Mouse (Mus musculus) limb, embryonic 12.5 days (tissue): Measurements from ENCODE around the gene Kcnq1. TPM values are rescaled to one million over a fixed set of nuclear protein-coding genes. Genes with fewer than 3 reads are reported as not detected.

Source experiments
- ATAC-seq: fragments of 200-750 bp; cut with Nextera tagmentation; 2 replicates; pipeline ENCODE4 v1.8.0; 2017; ENCODE audit warnings: low read depth, moderate TSS enrichment; ENCODE audit not compliant: insufficient number of reproducible peaks, insufficient read depth, low FRiP score, low TSS enrichment
- H3K27ac ChIP-seq: fragments of 300-500 bp; sonication (generic); 2 replicates; pipeline ENCODE4 v1.5.1; 2016; ENCODE audit warnings: mild to moderate bottlenecking, moderate library complexity
- H3K27me3 ChIP-seq: fragments of 300-500 bp; sonication (generic); 2 replicates; pipeline ENCODE4 v1.6.1; 2016; ENCODE audit warnings: mild to moderate bottlenecking, moderate library complexity
- H3K36me3 ChIP-seq: fragments of 300-500 bp; sonication (generic); 2 replicates; pipeline ENCODE4 v1.6.1; 2016; ENCODE audit warnings: mild to moderate bottlenecking, moderate library complexity
- H3K4me1 ChIP-seq: fragments of 300-500 bp; sonication (generic); replicated peaks from 2 replicates; pipeline ENCODE4 v1.6.1; 2016
- H3K4me2 ChIP-seq: fragments of 300-500 bp; sonication (generic); 2 replicates; pipeline ENCODE4 v1.6.1; 2016; ENCODE audit warnings: mild to moderate bottlenecking, moderate library complexity
- H3K4me3 ChIP-seq: fragments of 300-500 bp; sonication (generic); replicated peaks from 2 replicates; pipeline ENCODE4 v1.5.1; 2016; ENCODE audit warnings: mild to moderate bottlenecking
- H3K9ac ChIP-seq: fragments of 300-500 bp; sonication (generic); replicated peaks from 2 replicates; pipeline ENCODE4 v1.6.1; 2016; ENCODE audit warnings: mild to moderate bottlenecking, moderate library complexity
- H3K9me3 ChIP-seq: fragments of 300-500 bp; sonication (generic); 2 replicates; pipeline ENCODE4 v1.6.1; 2016; ENCODE audit warnings: mild to moderate bottlenecking, moderate library complexity
- WGBS: fragments of 180-500 bp; shearing (Covaris S2); methylation state at CpG from one replicate; pipeline ENCODE4 v1.1.7; 2016; 5-methylcytosine and 5-hydroxymethylcytosine counted together
- polyA plus RNA-seq: library from polyadenylated mRNA; unstranded; fragments of >200 nt; fragmentation: Nextera tagmentation; extraction: Ambion mirVana; gene quantifications from 2 replicates; pipeline ENCODE4 v1.2.1, GENCODE M21; 2016

The Kcnq1 gene
- polyA plus RNA-seq, 1 experiment from 2014 or later = 0.94 TPM

DNA sequence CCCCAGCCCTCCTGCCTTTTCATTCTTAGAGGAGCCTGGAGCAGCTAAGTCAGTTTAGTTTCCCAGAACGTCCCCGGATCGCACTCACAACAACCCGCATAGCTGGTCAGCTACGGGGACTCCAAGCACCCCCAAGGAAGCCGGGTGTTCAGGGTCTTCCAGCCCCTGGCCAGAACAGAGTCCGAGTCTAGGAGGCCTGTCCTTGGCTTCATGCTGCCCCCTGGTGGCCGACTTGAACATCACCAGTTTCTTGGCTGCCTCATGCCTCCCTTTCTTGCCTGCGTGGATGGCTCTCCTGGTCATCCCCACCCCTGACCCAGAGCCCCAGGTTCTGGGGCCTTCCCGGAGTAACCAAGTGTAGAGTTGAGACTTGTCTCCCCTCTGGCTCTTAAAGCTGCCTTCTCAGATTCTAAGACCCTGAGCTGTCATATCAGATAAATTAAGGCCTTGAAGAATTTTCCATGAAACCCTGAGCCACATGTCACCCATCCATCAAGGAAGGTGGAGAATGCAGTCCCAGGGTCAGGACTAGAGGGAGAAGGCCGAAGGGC, 357.8 kb downstream of the Kcnq1 start:
- peaks cover 56% of the 10 kb centered on the region for H3K4me1 ChIP-seq
- ATAC-seq = no peak
- H3K27me3 ChIP-seq = peaks cover 14% of the 10 kb centered on the region
- 32% methylated on average over 11 of the region's 11 CpGs for WGBS
- no peak overlapping the region for H3K4me3 ChIP-seq
- peak overlapping the region; percentile 53 for H3K4me2 ChIP-seq
- H3K9ac ChIP-seq = no peak overlapping the region
- peaks cover 29% of the 10 kb centered on the region for H3K9me3 ChIP-seq
- peaks cover 9% of the 10 kb centered on the region; the same call in 1 of the 2 replicates for H3K36me3 ChIP-seq
- peak overlapping the region; percentile 91 for H3K27ac ChIP-seq

DNA sequence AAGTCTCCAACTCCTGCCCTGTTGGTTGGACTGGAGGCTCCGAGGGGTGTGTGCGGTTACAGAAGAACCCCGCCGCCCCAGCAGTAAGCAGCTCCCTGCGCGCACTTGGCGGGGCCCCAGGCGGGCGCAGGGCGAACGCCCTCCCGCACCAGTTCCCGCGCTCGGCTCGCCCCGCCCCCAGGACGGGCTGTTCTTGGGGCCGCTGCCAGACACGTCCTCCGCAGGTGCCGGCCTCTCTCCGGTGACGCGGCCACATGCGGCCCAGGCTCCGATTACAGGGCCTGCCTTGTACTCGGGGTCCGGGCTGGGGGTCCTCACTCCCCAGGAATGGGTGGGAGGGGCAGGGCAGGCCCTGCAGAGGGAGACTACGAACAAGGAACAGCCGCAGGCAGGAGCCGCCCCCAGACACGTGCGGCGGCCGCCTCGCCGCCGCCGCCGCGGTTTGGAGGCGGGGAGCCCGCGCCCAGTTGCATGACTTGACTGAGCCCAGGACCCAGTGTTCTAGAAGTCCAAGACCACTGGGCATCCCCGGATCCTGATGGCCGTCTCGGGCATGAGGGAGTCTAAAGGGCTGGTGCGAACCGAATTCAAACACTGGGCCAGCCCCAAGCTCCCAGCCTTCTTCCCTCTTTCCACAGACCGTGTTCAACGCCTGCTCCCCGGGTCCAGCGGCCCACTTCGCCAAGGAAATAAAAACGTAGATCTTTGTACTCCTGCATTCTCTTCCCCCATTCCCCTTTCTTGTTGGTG, 358.8 kb downstream of the Kcnq1 start:
- Histone ChIP-seq H3K9ac (peak overlapping the region; percentile 52; the same call in 1 of the 2 replicates), H3K27me3 (peaks cover 8% of the 10 kb centered on the region), H3K9me3 (peaks cover 18% of the 10 kb centered on the region), H3K27ac (peak overlapping the region; percentile 91), H3K4me3 (peak overlapping the region; percentile 30), H3K36me3 (no peaks in the 10 kb centered on the region), H3K4me2 (peak overlapping the region; percentile 53), H3K4me1 (peaks cover 60% of the 10 kb centered on the region)
- WGBS = 17% methylated on average over 56 of the region's 56 CpGs
- peak; percentile 45 for ATAC-seq

DNA sequence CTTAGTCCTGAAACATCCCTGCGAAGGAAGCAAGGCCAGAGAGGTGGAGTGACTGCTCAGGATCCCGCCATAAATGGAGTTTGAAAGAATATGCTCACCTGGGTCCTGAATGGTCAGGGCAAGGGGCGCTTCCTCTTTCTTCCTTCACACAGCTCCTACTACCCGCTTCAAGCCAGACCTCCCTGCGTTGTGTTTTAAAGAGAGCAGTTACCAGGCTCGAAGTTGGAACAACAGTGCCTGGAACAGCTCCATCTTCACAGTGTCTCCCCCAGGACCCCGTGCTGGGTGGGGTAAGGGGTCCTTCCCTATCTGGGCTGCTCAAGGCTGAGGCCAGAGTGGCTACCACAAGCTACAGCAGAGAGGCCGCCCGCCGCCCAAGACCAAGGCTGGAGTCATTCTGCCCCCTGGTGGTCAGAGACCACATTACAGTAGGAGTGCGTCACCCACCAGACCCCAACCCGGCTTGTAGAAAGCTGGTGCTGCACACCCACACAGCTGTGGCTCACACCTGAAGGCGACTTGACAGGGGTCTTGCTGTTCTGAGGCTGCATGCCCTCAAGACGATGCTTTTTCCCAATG, 360.0 kb downstream of the Kcnq1 start:
- 0 out of 2 replicates have a peak, but pooled peaks have one; percentile 23 for ATAC-seq
- peaks cover 6% of the 10 kb centered on the region for H3K9me3 ChIP-seq
- no peak overlapping the region for H3K4me2 ChIP-seq
- H3K36me3 ChIP-seq = no peaks in the 10 kb centered on the region
- WGBS = 35% methylated on average over 14 of the region's 14 CpGs
- peaks cover 8% of the 10 kb centered on the region for H3K27me3 ChIP-seq
- H3K4me1 ChIP-seq = peaks cover 60% of the 10 kb centered on the region
- peak overlapping the region; percentile 91; the same call in 1 of the 2 replicates for H3K27ac ChIP-seq
- H3K4me3 ChIP-seq = no peak overlapping the region
- H3K9ac ChIP-seq = 0 out of 2 replicates have a peak overlapping the region, but pooled peaks have one; percentile 24

DNA sequence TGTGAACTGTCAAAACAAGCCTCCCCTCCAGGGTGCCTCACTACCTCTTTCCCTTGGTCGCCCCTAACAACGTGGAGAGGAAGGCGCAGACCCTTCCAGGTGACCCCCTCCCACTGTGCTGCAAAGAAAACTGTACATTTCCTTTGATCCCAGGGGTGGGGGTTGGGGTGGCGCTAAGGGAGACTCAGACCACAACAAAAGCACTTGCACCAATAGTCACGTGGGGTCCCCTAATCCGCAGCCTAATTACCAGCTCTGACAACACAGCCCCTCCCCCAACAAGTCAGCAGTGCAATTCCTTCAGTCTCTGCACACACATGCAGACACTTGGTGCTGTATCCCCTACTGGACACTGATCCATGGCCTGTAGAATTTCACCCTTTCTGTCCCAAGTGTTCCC, 361.6 kb downstream of the Kcnq1 start:
- 9% methylated on average over 6 of the region's 6 CpGs for WGBS
- no peak overlapping the region for H3K27ac ChIP-seq
- H3K27me3 ChIP-seq = peaks cover 8% of the 10 kb centered on the region
- H3K4me3 ChIP-seq = no peak overlapping the region
- no peak for ATAC-seq
- no peaks in the 10 kb centered on the region for H3K36me3 ChIP-seq
- no peak overlapping the region for H3K9ac ChIP-seq
- H3K4me1 ChIP-seq = peaks cover 56% of the 10 kb centered on the region
- H3K4me2 ChIP-seq = 0 out of 2 replicates have a peak overlapping the region, but pooled peaks have one; percentile 18
- H3K9me3 ChIP-seq = no peaks in the 10 kb centered on the region

DNA sequence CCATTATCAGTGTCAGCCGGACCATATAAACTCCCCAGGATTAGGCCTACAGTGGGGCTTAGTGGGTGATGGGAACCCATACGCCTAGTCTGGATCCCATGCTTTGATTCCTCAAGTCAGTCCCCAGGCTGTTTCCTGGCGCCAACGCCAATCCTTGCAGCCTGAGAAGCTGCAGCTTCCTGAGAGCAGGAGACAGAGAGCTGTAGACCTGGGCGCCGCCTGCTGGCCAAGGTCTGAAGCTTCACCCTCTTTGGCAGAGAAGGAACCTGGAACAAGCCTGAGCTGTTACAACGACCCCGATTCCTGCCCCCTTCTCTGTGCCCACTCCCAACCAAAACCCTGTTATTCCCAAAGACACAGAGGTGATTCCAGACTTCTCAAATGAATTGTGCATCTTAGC, 363.8 kb downstream of the Kcnq1 start:
- 18% methylated on average over 8 of the region's 8 CpGs for WGBS
- no peaks in the 10 kb centered on the region for H3K9me3 ChIP-seq
- no peaks in the 10 kb centered on the region for H3K36me3 ChIP-seq
- peaks cover 36% of the 10 kb centered on the region for H3K4me1 ChIP-seq
- no peak overlapping the region for H3K4me3 ChIP-seq
- H3K27ac ChIP-seq = no peak overlapping the region
- H3K9ac ChIP-seq = no peak overlapping the region
- no peak overlapping the region for H3K4me2 ChIP-seq
- peaks cover 1% of the 10 kb centered on the region; the same call in 1 of the 2 replicates for H3K27me3 ChIP-seq
- ATAC-seq = no peak

DNA sequence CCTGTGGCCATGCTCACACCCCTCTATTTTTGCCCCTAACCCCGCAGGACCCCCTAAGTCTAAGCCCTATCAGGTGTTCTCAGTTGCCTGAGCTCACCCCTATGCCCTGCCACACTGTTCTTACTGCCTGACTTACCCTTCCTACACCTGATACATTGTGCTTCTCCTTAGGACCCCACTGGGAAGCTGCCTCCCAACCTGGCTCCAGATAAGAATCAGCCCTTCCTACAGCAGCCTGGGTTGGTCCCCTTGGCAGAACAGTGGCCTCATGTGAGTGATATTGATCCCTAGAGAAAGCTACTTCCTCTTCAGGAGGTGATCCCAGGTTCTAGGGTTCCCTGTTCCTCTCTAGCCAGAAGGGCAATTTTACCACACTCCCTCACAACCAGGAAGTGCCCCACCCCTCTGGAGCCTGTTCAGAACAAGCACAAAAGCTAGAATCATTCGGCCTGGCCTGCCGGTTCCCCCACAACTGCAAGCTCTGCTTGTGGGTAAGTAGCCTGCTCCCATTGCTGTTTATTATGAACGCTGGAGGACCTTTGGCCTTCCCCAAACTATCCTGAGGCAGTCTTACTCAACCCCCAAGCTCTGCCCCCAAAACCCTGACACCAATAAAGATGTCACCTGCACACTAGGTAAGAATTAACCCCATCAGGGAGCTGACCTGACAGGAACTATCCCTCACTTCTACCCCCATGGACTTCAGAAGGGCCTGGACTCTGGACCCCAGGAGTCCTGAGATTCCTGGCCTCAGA, 367.4 kb downstream of the Kcnq1 start, which contains the start of gene Slc22a18:
Gene Slc22a18, plus strand, starts transcription at position 390 of the 755 bp plus-strand sequence.
- H3K27ac ChIP-seq = no peak within 1 kb of the TSS
- H3K9me3 ChIP-seq = no peaks in the 10 kb centered on the region
- H3K9ac ChIP-seq = no peak within 1 kb of the TSS
- ATAC-seq = no peak
- 0 out of 2 replicates have a peak, but pooled peaks cover 4% of the 10 kb centered on the region for H3K4me1 ChIP-seq
- H3K36me3 ChIP-seq = no peaks in the 10 kb centered on the region
- no peak within 1 kb of the TSS for H3K4me3 ChIP-seq
- 34% methylated on average over 4 of the region's 4 CpGs for WGBS
- 0 out of 2 replicates have a peak within 1 kb of the TSS, but pooled peaks have one; percentile 2 for H3K4me2 ChIP-seq
- H3K27me3 ChIP-seq = no peaks in the 10 kb centered on the region; the same call in 1 of the 2 replicates

DNA sequence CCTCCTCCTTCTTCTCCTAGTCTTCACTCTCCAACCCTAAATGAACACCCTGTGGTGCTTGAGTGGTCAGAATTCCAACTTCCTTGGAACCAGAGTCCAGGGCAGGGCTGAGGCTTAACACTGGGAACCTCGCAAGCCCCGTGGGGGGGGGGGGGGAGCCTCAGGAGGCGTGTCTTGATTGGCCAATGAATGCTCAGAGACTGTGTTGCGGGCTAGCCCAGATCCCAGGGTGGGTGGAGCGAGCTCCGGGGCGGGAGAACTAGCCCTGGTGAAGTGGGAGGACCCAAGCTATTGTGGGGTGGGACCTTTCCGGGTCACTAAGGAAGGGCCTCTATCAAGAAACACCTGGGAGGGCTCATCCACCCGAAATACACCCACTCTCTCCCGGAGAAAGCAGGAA, 368.6 kb downstream of the Kcnq1 start:
- no peak for ATAC-seq
- Histone ChIP-seq H3K36me3 (no peaks in the 10 kb centered on the region), H3K4me3 (no peak overlapping the region), H3K4me1 (0 out of 2 replicates have a peak, but pooled peaks cover 1% of the 10 kb centered on the region), H3K4me2 (no peak overlapping the region), H3K27ac (no peak overlapping the region), H3K27me3 (no peaks in the 10 kb centered on the region; the same call in 1 of the 2 replicates), H3K9ac (no peak overlapping the region), H3K9me3 (no peaks in the 10 kb centered on the region)
- whole genome bisulfite sequencing = 28% methylated on average over 10 of the region's 10 CpGs

DNA sequence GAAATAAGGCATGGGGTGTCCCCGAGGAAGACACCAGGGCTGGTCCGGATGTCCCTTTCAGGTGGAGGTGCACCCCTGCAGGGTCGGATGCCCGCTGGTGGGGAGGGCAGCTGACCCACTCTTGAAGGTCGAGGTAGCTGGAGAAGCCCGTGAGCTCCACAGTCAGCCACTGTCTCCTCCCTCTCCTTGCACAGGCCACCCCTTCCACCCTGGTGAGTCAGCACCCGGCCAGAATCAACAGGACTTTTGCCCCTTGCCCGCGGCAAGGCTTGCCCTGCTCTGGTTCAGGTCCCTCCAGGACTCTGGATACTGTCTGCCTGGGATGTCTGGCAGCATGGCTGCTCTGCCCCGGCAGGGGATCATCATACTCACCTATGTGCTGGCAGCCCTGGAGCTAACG, 369.7 kb downstream of the Kcnq1 start:
- Histone ChIP-seq H3K9me3 (no peaks in the 10 kb centered on the region), H3K4me3 (no peak overlapping the region), H3K9ac (no peak overlapping the region), H3K36me3 (no peaks in the 10 kb centered on the region), H3K4me2 (no peak overlapping the region), H3K4me1 (no peaks in the 10 kb centered on the region), H3K27me3 (peaks cover 6% of the 10 kb centered on the region; the same call in 1 of the 2 replicates), H3K27ac (no peak overlapping the region)
- no peak for ATAC-seq
- WGBS = 69% methylated on average over 11 of the region's 11 CpGs

Other genes starting within 250 kb of the Kcnq1 start
- gene Th, start 175.2 kb upstream of the Kcnq1 start, polyA plus RNA-seq = 0.41 and 1.3 TPM in 2 replicates
- 0.42 and 1.1 TPM in 2 replicates for gene Ascl2, start 137.1 kb upstream of the Kcnq1 start, polyA plus RNA-seq
- 2.2 and 2.8 TPM in 2 replicates for gene Tspan32, start 101.3 kb upstream of the Kcnq1 start, polyA plus RNA-seq
- 331 and 337 TPM in 2 replicates for gene Cd81, start 53.6 kb upstream of the Kcnq1 start, polyA plus RNA-seq
- gene Tssc4, start 37.1 kb upstream of the Kcnq1 start, polyA plus RNA-seq = 116 and 121 TPM in 2 replicates
- 6.2 and 8.8 TPM in 2 replicates for gene Trpm5, start 11.7 kb upstream of the Kcnq1 start, polyA plus RNA-seq